Mouse (Mus musculus) stomach, postnatal 0 days (tissue): ENCODE measurements at regions not wholly inside any gene's neighbourhood (a gene's known extent, or its start where the extent isn't known, plus 50 kb on each side); places are given as distances from the start of the nearest gene placed in this dataset.

Experiments
- ATAC-seq: fragments of 200-750 bp; cut with Nextera tagmentation; 2 replicates; pipeline ENCODE4 v1.8.0; 2017; ENCODE audit not compliant: low FRiP score, low TSS enrichment
- DNase-seq: peaks from one replicate; pipeline ENCODE4 v3.0.0-alpha.2; 2016; ENCODE audit warnings: low spot score
- H3K27ac ChIP-seq: fragments of 300-500 bp; sonication (generic); replicated peaks from 2 replicates; pipeline ENCODE4 v1.5.1; 2014; ENCODE audit warnings: mild to moderate bottlenecking, control low read depth
- H3K27me3 ChIP-seq: fragments of 300-500 bp; sonication (generic); 2 replicates; pipeline ENCODE4 v1.6.1; 2014; ENCODE audit warnings: low read length; ENCODE audit not compliant: control insufficient read depth, insufficient read depth
- H3K36me3 ChIP-seq: fragments of 300-500 bp; sonication (generic); 2 replicates; pipeline ENCODE4 v1.6.1; 2014; ENCODE audit warnings: low read length, mixed read lengths; ENCODE audit not compliant: control insufficient read depth, insufficient read depth
- H3K4me1 ChIP-seq: fragments of 300-500 bp; sonication (generic); replicated peaks from 2 replicates; pipeline ENCODE4 v1.6.1; 2014; ENCODE audit warnings: antibody characterized with exemption; ENCODE audit not compliant: control insufficient read depth, insufficient read depth
- H3K4me2 ChIP-seq: fragments of 300-500 bp; sonication (generic); replicated peaks from 2 replicates; pipeline ENCODE4 v1.6.1; 2014; ENCODE audit warnings: low read depth, mild to moderate bottlenecking, control low read depth, moderate library complexity
- H3K4me3 ChIP-seq: fragments of 300-500 bp; sonication (generic); 2 replicates; pipeline ENCODE4 v1.5.1; 2014; ENCODE audit warnings: low read depth, low read length, control low read depth
- H3K9ac ChIP-seq: fragments of 300-500 bp; sonication (generic); 2 replicates; pipeline ENCODE4 v1.6.1; 2014; ENCODE audit warnings: mild to moderate bottlenecking, low read length, control low read depth, mixed read lengths
- H3K9me3 ChIP-seq: fragments of 300-500 bp; sonication (generic); 2 replicates; pipeline ENCODE4 v1.6.1; 2016; ENCODE audit warnings: low read length; ENCODE audit not compliant: control insufficient read depth
- CTCF ChIP-seq: IDR thresholded peaks from 2 replicates; pipeline ENCODE4 v1.5.1; 2016; ENCODE audit warnings: antibody characterized with exemption, low read depth, mild to moderate bottlenecking, moderate library complexity
- EP300 ChIP-seq: optimal IDR thresholded peaks from 2 replicates; pipeline ENCODE3; 2016; ENCODE audit warnings: antibody characterized with exemption
- WGBS: fragments of 180-500 bp; shearing (Covaris S2); extraction: QIAGEN DNeasy Blood & Tissue Kit; methylation state at CpG from one replicate; pipeline ENCODE4 v1.1.7; 2014; 5-methylcytosine and 5-hydroxymethylcytosine counted together

- Histone ChIP-seq H3K4me1 (no peaks in the 10 kb centered on the region), H3K9ac (no peak overlapping the region), H3K4me2 (no peak overlapping the region), H3K27ac (peak overlapping the region; percentile 26), H3K27me3 (no peaks in the 10 kb centered on the region), H3K4me3 (no peak overlapping the region), H3K36me3 (no peaks in the 10 kb centered on the region), H3K9me3 (no peaks in the 10 kb centered on the region)
- DNase-seq: peak; percentile 56
- 17% methylated on average over 5 of the region's 5 CpGs for WGBS
- TF ChIP-seq CTCF (no peak), EP300 (no peak)
- peak; percentile 58; the same call in 1 of the 2 replicates for ATAC-seq
Measured at GRCm38 (mm10) chr10:96685991-96686601, 69.3 kb downstream of the Btg1 start.

DNA sequence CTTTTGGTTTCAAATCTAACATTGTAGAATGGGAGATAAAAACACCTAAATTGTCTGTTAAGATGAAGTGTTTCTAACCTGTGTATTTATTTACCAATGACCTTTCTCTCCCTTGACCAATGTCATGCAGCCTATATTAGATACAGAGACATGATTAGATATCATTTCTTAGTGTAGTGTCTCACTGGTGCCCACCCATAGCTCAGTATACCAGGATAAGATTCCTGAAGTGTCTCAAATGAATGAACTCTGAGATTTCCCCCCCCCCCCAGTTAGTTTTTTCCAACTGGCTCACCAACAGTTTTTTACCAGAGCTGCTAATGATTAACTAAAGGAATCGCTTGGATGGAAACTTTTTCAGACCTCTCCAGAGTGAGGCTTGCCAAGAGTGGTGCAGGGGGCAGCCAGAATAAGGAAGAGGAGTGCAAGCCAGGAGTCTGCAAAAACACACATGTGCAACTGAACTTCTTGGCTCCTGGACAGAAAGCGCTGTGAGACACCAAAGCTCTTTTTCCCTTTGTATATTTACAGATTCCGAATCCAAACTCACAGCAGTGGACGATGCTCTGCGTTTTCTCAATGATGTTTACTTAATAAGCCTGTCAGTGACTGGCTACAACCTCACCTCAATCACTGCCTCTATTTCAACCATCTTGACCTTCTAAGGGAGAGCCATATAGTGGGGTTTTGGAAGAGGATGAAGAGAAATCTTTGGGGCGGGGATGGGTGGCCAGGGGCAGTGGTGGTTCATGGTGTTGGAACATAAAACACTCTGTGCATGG lies 70.0 kb downstream of the Btg1 start:
- Histone ChIP-seq H3K4me3 (no peak overlapping the region), H3K27ac (peak overlapping the region; percentile 50; the same call in 1 of the 2 replicates), H3K4me2 (no peak overlapping the region), H3K9me3 (no peaks in the 10 kb centered on the region), H3K36me3 (no peaks in the 10 kb centered on the region), H3K4me1 (no peaks in the 10 kb centered on the region), H3K27me3 (no peaks in the 10 kb centered on the region), H3K9ac (no peak overlapping the region)
- TF ChIP-seq EP300: peak; percentile 22
- no peak for TF ChIP-seq CTCF
- ATAC-seq (peak; percentile 71), DNase-seq (peak; percentile 71)
- 19% methylated on average over 6 of the region's 6 CpGs for WGBS

- TF ChIP-seq EP300 (no peak), CTCF (no peak)
- DNase-seq (no peak), ATAC-seq (no peak)
- no peaks in the 10 kb centered on the region for H3K4me1 ChIP-seq
- H3K27ac ChIP-seq: 0 out of 2 replicates have a peak overlapping the region, but pooled peaks have one; percentile 50
- H3K9ac ChIP-seq: no peak overlapping the region
- 65% methylated on average over 1 of the region's 1 CpGs for WGBS
- H3K27me3 ChIP-seq: no peaks in the 10 kb centered on the region
- no peaks in the 10 kb centered on the region for H3K9me3 ChIP-seq
- no peak overlapping the region for H3K4me3 ChIP-seq
- H3K36me3 ChIP-seq: no peaks in the 10 kb centered on the region
- no peak overlapping the region for H3K4me2 ChIP-seq
Measured at GRCm38 (mm10) chr10:96687441-96687772, 70.6 kb downstream of the Btg1 start.

DNA sequence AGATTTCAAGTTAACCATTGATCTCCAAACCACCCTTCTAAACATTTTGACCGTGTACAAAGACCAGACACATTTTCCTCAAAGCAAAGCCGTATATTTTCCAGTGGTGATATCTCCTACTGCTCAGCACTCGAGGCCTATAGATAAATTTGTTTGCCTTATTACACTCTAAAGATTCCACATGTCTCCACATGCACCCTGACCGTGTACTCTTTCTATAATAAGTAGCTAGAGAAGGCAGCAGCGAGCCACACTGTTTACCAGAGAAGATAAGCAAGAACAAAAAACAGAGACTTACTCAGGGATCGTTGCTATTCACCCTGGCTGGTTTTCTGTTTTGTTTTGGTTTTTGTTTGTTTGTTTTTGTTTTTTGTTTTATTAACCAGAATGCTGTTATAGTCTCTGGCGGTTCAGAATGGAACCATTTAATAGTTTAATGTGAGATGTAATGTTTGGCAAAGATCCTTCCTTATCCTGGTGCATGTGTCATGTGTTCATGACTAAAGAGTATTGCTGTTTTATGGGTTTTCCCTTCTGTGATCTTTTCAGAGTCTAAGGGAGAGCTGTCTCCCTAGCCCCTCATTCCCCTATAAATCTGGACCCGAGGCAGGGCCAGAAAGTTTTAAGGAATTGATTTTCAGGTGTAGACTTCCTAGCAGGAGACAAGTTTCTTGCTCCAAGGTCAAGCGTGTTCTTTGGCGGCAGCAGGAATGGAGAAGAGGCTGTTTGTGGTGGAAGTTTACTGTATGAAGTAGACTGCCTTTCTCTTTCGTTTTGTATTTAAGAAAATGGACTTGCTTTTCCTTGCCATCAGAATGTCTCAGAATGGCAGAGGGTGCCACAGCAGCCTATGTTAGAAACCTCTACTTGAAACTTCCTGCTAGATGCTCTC lies 73.4 kb downstream of the Btg1 start:
- H3K4me3 ChIP-seq: no peak overlapping the region
- H3K4me2 ChIP-seq: 0 out of 2 replicates have a peak overlapping the region, but pooled peaks have one; percentile 9
- H3K9ac ChIP-seq: no peak overlapping the region
- TF ChIP-seq CTCF (no peak), EP300 (no peak)
- peak overlapping the region; percentile 75 for H3K27ac ChIP-seq
- WGBS: 35% methylated on average over 11 of the region's 11 CpGs
- no peaks in the 10 kb centered on the region for H3K4me1 ChIP-seq
- no peaks in the 10 kb centered on the region for H3K9me3 ChIP-seq
- DNase-seq (peak; percentile 33), ATAC-seq (no peak)
- H3K27me3 ChIP-seq: no peaks in the 10 kb centered on the region
- no peaks in the 10 kb centered on the region for H3K36me3 ChIP-seq

- no peak overlapping the region for H3K4me3 ChIP-seq
- no peaks in the 10 kb centered on the region for H3K9me3 ChIP-seq
- TF ChIP-seq CTCF (no peak), EP300 (no peak)
- ATAC-seq: peak; percentile 85
- no peaks in the 10 kb centered on the region for H3K4me1 ChIP-seq
- DNase-seq: peak; percentile 48
- H3K27ac ChIP-seq: peak overlapping the region; percentile 75
- H3K4me2 ChIP-seq: 0 out of 2 replicates have a peak overlapping the region, but pooled peaks have one; percentile 9
- H3K27me3 ChIP-seq: no peaks in the 10 kb centered on the region
- no peak overlapping the region for H3K9ac ChIP-seq
- 4% methylated on average over 2 of the region's 2 CpGs for WGBS
- H3K36me3 ChIP-seq: no peaks in the 10 kb centered on the region
Measured at GRCm38 (mm10) chr10:96690868-96691302, 74.1 kb downstream of the Btg1 start.
